Mouse (Mus musculus): ENCODE results near the gene Gemin5. TPM values are rescaled to one million over a fixed set of nuclear protein-coding genes. Genes with fewer than 3 reads are reported as not detected.
"Not testable (repeated sequence)": the region's sequence is repeated elsewhere in the genome, so short reads cannot be mapped to it uniquely, and the experiment has no call there.

Gemin5 gene
- total RNA-seq (2021), result 10 to 100 TPM; 22.2 to 22.9 TPM
- long read RNA-seq, experiment 1, full-length matches to known transcripts, result 4 of 14 reads
- long read RNA-seq, experiment 1, partial matches to known transcripts, result 3 of 14 reads
- long read RNA-seq, experiment 1, other reads (novel, unspliced or antisense), result 7 of 14 reads
- long read RNA-seq, experiment 2, full-length matches to known transcripts, result 7 of 23 reads
- long read RNA-seq, experiment 2, partial matches to known transcripts, result 10 of 23 reads
- long read RNA-seq, experiment 2, other reads (novel, unspliced or antisense), result 6 of 23 reads

GRCm38 (mm10) chr11:58168167-58168915 is at the start of gene Gemin5:
Gene Gemin5, minus strand, starts transcription at chr11:58168539.
- DNase-seq (ENCODE audit: low spot score in 2 of 2), result peak; percentile 90 to 91

GRCm38 (mm10) chr11:58216823-58217222 is 48.5 kb upstream of the Gemin5 start:
- no peak for DNase-seq (ENCODE audit: low spot score in 2 of 2)

GRCm38 (mm10) chr11:58215814-58216213 is 47.5 kb upstream of the Gemin5 start:
- no peak for DNase-seq (ENCODE audit: low spot score in 2 of 2)

GRCm38 (mm10) chr11:58215049-58215430 is 46.7 kb upstream of the Gemin5 start:
- not testable (repeated sequence) for DNase-seq (ENCODE audit: low spot score in 2 of 2)

GRCm38 (mm10) chr11:58214391-58215048 is 46.2 kb upstream of the Gemin5 start:
- DNase-seq (ENCODE audit: low spot score in 2 of 2), result peak; percentile 81 to 85

GRCm38 (mm10) chr11:58213673-58214342 is 45.5 kb upstream of the Gemin5 start:
- no peak for DNase-seq (ENCODE audit: low spot score in 2 of 2)

GRCm38 (mm10) chr11:58211682-58212067 is 43.3 kb upstream of the Gemin5 start:
- no peak for DNase-seq (ENCODE audit: low spot score in 2 of 2)

- no peak for DNase-seq (ENCODE audit: low spot score in 2 of 2)
These were observed 42.8 kb upstream of the Gemin5 start for GRCm38 (mm10) chr11:58211062-58211681.

- no peak for DNase-seq (ENCODE audit: low spot score in 2 of 2)
These were observed 42.1 kb upstream of the Gemin5 start for GRCm38 (mm10) chr11:58210321-58210886.

- DNase-seq (ENCODE audit: low spot score in 2 of 2), result no peak
These were observed 32.7 kb upstream of the Gemin5 start for GRCm38 (mm10) chr11:58201052-58201451.

- DNase-seq (ENCODE audit: low spot score in 2 of 2), result no peak
These were observed 31.9 kb upstream of the Gemin5 start for GRCm38 (mm10) chr11:58200226-58200625.

- peak; percentile 77 to 80 for DNase-seq (ENCODE audit: low spot score in 2 of 2)
These were observed 31.1 kb upstream of the Gemin5 start, which contains the start of the genes Igtp and Irgm2 for GRCm38 (mm10) chr11:58199229-58200037. Gene Igtp, plus strand, starts transcription at chr11:58199556. Gene Irgm2, plus strand, starts transcription at chr11:58199618.

GRCm38 (mm10) chr11:58198663-58199062 is 30.3 kb upstream of the Gemin5 start:
- DNase-seq (ENCODE audit: low spot score in 2 of 2), result no peak

GRCm38 (mm10) chr11:58193860-58194520 is 25.7 kb upstream of the Gemin5 start:
- DNase-seq (ENCODE audit: low spot score in 2 of 2), result no peak

GRCm38 (mm10) chr11:58193326-58193725 is 25.0 kb upstream of the Gemin5 start:
- DNase-seq (ENCODE audit: low spot score in 2 of 2), result no peak

- no peak for DNase-seq (ENCODE audit: low spot score in 2 of 2)
These were observed 21.3 kb upstream of the Gemin5 start for GRCm38 (mm10) chr11:58189675-58190074.

- no peak for DNase-seq (ENCODE audit: low spot score in 2 of 2)
These were observed 15.2 kb upstream of the Gemin5 start for GRCm38 (mm10) chr11:58183579-58183978.

GRCm38 (mm10) chr11:58180756-58181155 is 12.4 kb upstream of the Gemin5 start:
- DNase-seq (ENCODE audit: low spot score in 2 of 2), result no peak

GRCm38 (mm10) chr11:58179986-58180385 is 11.6 kb upstream of the Gemin5 start:
- DNase-seq (ENCODE audit: low spot score in 2 of 2), result not testable (repeated sequence)
